Mouse (Mus musculus): ENCODE measurements around the gene Cabcoco1. TPM values are rescaled to one million over a fixed set of nuclear protein-coding genes. Genes with fewer than 3 reads are reported as not detected.

The Cabcoco1 gene
- polyA plus RNA-seq, 1 experiment from 2014 or later, result 4.0 TPM

DNA sequence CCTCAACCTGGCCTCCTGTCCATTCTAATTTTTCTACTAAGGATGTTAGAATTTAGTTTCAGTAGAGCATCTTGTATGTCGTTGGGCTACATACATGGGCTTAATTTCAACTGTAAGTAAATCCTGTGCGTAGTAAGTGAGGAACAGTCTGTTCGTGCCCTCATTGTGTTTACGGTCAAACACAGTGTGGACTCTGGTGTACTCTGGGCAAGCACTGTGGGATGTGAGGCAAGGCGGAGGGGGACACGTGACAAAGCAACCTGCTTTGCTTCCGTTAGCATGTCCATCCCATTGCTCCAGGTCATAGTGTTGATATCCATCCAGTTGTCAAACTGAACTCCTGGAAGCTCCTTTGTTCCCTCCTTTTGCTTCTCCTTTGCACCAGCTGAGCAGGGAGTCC, 84.7 kb downstream of the Cabcoco1 start:
- WGBS, result 91% methylated on average over 7 of the region's 7 CpGs

DNA sequence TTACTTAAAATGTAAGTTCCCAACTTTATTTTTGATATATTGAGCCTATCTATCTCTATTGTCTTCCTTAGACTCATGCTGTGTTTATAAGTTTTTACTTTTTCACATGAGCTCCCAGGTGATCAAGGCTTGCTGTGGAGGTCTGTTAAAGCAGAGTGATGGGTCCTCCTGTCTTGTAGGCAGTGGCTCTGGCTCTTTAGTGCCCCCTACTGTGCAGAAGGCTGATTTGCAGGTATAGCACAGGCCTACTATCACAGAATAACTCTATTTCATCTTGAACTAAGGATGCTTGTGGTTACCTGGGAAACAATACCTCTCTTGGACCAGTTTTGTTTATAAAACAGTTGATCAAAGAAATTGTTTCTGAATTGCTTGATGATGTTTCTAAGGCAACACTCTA, 87.2 kb downstream of the Cabcoco1 start:
- H3K36me3 ChIP-seq (ENCODE audit: control insufficient read depth, insufficient read depth), result no peaks in the 10 kb centered on the region
- H3K4me1 ChIP-seq (replicated peaks; ENCODE audit: control insufficient read depth, insufficient read depth, low read length), result no peaks in the 10 kb centered on the region
- H3K27ac ChIP-seq (ENCODE audit: low read depth, low read length), result no peak overlapping the region
- no peaks in the 10 kb centered on the region for H3K27me3 ChIP-seq (replicated peaks; ENCODE audit: control insufficient read depth, insufficient read depth, low read length)
- no peak overlapping the region for H3K9ac ChIP-seq (ENCODE audit: low read depth, low read length)
- H3K9me3 ChIP-seq (ENCODE audit: control insufficient read depth), result no peaks in the 10 kb centered on the region
- TF ChIP-seq CTCF (IDR thresholded peaks at IDR 0.05; ENCODE audit: low read depth), result peak; percentile 42; the same call in 1 of the 2 replicates
- no peak overlapping the region for H3K4me3 ChIP-seq (ENCODE audit: low read depth, low read length)
- no peak overlapping the region for H3K4me2 ChIP-seq (replicated peaks; ENCODE audit: low read depth)
- no peak for ATAC-seq

More for the DNA sequence above, 84.7 kb downstream of the Cabcoco1 start:
- H3K9ac ChIP-seq (ENCODE audit: low read depth, low read length), result no peak overlapping the region
- no peaks in the 10 kb centered on the region for H3K27me3 ChIP-seq (replicated peaks; ENCODE audit: control insufficient read depth, insufficient read depth, low read length)
- H3K4me2 ChIP-seq (replicated peaks; ENCODE audit: low read depth), result no peak overlapping the region
- H3K27ac ChIP-seq (ENCODE audit: low read depth, low read length), result no peak overlapping the region
- ATAC-seq, result no peak
- TF ChIP-seq CTCF (IDR thresholded peaks at IDR 0.05; ENCODE audit: low read depth), result no peak
- no peaks in the 10 kb centered on the region for H3K4me1 ChIP-seq (replicated peaks; ENCODE audit: control insufficient read depth, insufficient read depth, low read length)
- no peak overlapping the region for H3K4me3 ChIP-seq (ENCODE audit: low read depth, low read length)
- no peaks in the 10 kb centered on the region for H3K9me3 ChIP-seq (ENCODE audit: control insufficient read depth)
- no peaks in the 10 kb centered on the region for H3K36me3 ChIP-seq (ENCODE audit: control insufficient read depth, insufficient read depth)

DNA sequence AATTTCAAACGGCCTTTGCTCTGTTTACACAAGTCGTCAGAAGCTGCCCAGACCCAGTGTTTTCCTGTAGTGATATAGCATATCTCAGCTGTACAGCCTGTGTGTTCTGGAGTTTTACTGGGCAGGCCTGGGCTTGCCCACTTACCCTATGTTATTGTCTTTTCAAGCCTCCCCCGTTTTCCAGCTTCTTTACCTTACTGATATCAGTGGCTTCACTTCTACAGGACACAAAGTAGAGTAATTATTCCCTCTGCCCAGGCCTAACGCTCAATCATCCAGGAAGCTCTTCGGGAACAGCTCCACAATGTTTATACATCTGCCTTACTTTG, 94.9 kb downstream of the Cabcoco1 start:
- TF ChIP-seq CTCF (IDR thresholded peaks at IDR 0.05; ENCODE audit: low read depth), result no peak
- Histone ChIP-seq H3K4me1 (replicated peaks; ENCODE audit: control insufficient read depth, insufficient read depth, low read length) (no peaks in the 10 kb centered on the region), H3K4me3 (ENCODE audit: low read depth, low read length) (no peak overlapping the region), H3K27ac (ENCODE audit: low read depth, low read length) (peak overlapping the region; percentile 60), H3K27me3 (replicated peaks; ENCODE audit: control insufficient read depth, insufficient read depth, low read length) (no peaks in the 10 kb centered on the region), H3K9ac (ENCODE audit: low read depth, low read length) (no peak overlapping the region), H3K9me3 (ENCODE audit: control insufficient read depth) (no peaks in the 10 kb centered on the region), H3K4me2 (replicated peaks; ENCODE audit: low read depth) (peak overlapping the region; percentile 35; the same call in 1 of the 2 replicates), H3K36me3 (ENCODE audit: control insufficient read depth, insufficient read depth) (no peaks in the 10 kb centered on the region)
- peak; percentile 76 for ATAC-seq
- WGBS, result 5% methylated on average over 5 of the region's 5 CpGs

DNA sequence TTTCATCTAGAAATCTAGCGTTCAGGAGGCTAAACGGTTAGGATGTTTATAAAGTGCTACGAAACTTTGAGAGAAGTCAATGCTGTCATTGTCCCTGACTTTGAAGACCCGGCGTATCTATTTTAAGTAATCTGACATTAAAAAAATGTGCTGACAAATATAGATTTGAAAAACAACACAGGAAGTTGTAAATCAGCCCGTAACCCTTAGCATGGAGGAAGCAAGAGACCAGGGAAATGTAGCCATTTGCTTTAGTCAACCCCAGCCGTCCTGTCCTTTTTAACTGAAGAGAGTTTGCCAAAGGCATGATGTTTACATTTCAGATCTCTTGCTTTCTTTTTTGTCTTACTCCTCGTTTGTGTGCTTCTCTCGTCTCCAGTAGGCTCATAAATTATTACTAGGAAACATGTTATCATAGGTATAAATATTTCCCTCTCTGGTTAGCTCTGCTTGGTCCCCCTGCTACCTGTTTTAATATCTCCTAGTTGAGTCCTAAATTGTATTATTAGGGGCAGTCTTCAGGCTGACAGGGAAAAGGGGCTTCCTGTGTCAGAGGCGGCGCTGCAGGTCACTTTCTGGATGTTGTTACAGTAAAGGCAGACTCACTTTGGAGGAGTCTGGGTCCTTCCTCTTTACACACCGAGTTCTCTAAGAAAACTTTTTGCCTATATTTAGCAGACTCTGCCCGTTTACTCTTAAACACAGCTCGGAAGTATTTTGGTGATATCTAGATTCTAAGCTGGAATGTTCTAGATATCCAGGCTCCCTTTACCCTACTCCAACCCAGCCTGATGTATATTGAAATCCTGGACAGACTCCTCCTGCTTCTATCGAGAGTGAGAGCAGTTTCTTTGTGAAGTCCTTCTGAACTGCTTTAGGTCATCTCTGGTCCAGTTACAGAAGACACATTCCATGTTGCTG, 95.6 kb downstream of the Cabcoco1 start:
- ATAC-seq, result no peak
- Histone ChIP-seq H3K4me2 (replicated peaks; ENCODE audit: low read depth) (peak overlapping the region; percentile 35), H3K27me3 (replicated peaks; ENCODE audit: control insufficient read depth, insufficient read depth, low read length) (no peaks in the 10 kb centered on the region), H3K4me3 (ENCODE audit: low read depth, low read length) (no peak overlapping the region), H3K4me1 (replicated peaks; ENCODE audit: control insufficient read depth, insufficient read depth, low read length) (no peaks in the 10 kb centered on the region), H3K9me3 (ENCODE audit: control insufficient read depth) (no peaks in the 10 kb centered on the region), H3K36me3 (ENCODE audit: control insufficient read depth, insufficient read depth) (no peaks in the 10 kb centered on the region), H3K9ac (ENCODE audit: low read depth, low read length) (no peak overlapping the region), H3K27ac (ENCODE audit: low read depth, low read length) (peak overlapping the region; percentile 60)
- WGBS, result 31% methylated on average over 15 of the region's 15 CpGs
- TF ChIP-seq CTCF (IDR thresholded peaks at IDR 0.05; ENCODE audit: low read depth), result no peak; the same call in 1 of the 2 replicates

DNA sequence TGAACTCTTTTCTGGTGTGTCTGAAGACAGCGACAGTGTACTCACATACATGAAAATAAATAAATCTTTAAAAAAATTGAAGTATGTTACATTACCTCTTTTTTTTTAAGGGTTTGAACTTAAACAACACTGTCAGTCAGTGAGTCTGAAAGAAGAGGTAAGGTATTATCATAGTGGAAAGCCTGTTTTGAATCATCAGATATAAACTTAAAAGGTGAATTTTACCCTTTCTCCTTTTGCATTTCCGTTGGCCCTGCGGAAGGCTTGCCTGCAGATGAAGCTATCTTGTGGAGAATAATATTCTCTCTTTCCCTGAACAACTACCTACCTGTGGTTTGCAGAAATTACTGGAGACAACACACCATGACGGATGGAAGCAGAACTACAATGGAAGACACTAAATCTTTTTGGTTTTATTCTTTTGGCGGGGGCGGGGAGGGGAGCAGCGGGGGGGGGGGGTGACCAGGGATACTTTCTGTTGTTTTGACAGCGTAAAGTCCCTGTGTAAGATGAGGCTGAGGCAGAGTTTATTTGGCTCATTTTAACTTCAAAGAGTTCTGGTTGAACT, 96.4 kb downstream of the Cabcoco1 start:
- H3K36me3 ChIP-seq (ENCODE audit: control insufficient read depth, insufficient read depth), result no peaks in the 10 kb centered on the region
- 61% methylated on average over 8 of the region's 8 CpGs for WGBS
- H3K9ac ChIP-seq (ENCODE audit: low read depth, low read length), result no peak overlapping the region
- H3K9me3 ChIP-seq (ENCODE audit: control insufficient read depth), result no peaks in the 10 kb centered on the region
- no peaks in the 10 kb centered on the region for H3K4me1 ChIP-seq (replicated peaks; ENCODE audit: control insufficient read depth, insufficient read depth, low read length)
- ATAC-seq, result no peak
- no peak overlapping the region for H3K4me2 ChIP-seq (replicated peaks; ENCODE audit: low read depth)
- no peaks in the 10 kb centered on the region for H3K27me3 ChIP-seq (replicated peaks; ENCODE audit: control insufficient read depth, insufficient read depth, low read length)
- no peak overlapping the region; the same call in 1 of the 2 replicates for H3K27ac ChIP-seq (ENCODE audit: low read depth, low read length)
- TF ChIP-seq CTCF (IDR thresholded peaks at IDR 0.05; ENCODE audit: low read depth), result no peak
- H3K4me3 ChIP-seq (ENCODE audit: low read depth, low read length), result no peak overlapping the region

DNA sequence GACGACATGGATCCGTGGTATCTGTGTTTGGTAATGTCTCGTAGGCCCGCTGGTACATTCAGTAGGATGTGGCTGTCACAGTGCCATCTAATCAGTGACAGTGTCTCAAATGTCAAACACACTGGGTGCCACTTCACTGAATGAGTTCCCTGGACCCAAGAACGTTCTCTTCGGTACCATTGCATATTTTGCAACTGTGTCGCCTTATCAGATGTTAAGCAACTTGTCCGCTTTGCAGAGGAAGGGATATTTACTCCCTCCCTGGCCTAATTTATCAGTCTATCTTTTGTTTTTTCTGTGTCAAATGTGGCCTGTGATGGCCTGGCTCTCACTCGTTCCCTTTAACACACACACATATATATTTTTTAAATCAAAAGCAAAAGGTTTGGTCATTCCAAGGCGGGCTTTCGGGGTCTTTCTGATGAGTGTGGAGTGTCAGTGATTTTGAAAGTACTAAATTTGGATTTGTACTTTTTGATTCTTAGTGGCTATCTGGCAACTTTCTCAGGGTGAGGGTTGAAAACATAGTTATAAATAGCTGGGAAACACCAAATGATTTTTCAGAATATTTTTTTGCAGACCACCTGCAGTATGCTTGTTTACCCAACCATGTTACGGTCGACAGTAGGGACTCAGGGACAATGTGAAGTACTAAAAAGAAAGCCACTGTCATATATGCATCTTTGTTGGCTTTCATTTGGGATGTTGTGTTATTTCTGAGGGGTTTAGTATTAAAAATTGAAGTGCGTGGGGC, 97.2 kb downstream of the Cabcoco1 start:
- no peak overlapping the region for H3K27ac ChIP-seq (ENCODE audit: low read depth, low read length)
- no peaks in the 10 kb centered on the region for H3K27me3 ChIP-seq (replicated peaks; ENCODE audit: control insufficient read depth, insufficient read depth, low read length)
- H3K4me2 ChIP-seq (replicated peaks; ENCODE audit: low read depth), result no peak overlapping the region
- WGBS, result 86% methylated on average over 14 of the region's 14 CpGs
- no peak overlapping the region for H3K4me3 ChIP-seq (ENCODE audit: low read depth, low read length)
- no peaks in the 10 kb centered on the region for H3K36me3 ChIP-seq (ENCODE audit: control insufficient read depth, insufficient read depth)
- no peak for TF ChIP-seq CTCF (IDR thresholded peaks at IDR 0.05; ENCODE audit: low read depth)
- no peak overlapping the region for H3K9ac ChIP-seq (ENCODE audit: low read depth, low read length)
- H3K9me3 ChIP-seq (ENCODE audit: control insufficient read depth), result no peaks in the 10 kb centered on the region
- no peaks in the 10 kb centered on the region for H3K4me1 ChIP-seq (replicated peaks; ENCODE audit: control insufficient read depth, insufficient read depth, low read length)
- ATAC-seq, result no peak
